Mouse (Mus musculus): Measurements from ENCODE around the gene Klk9. TPM values are rescaled to one million over a fixed set of nuclear protein-coding genes. Genes with fewer than 3 reads are reported as not detected.

Klk9 gene
- not detected in 2 replicates for polyA plus RNA-seq (2014; fragmentation: Nextera tagmentation; extraction: Ambion mirVana)

DNA sequence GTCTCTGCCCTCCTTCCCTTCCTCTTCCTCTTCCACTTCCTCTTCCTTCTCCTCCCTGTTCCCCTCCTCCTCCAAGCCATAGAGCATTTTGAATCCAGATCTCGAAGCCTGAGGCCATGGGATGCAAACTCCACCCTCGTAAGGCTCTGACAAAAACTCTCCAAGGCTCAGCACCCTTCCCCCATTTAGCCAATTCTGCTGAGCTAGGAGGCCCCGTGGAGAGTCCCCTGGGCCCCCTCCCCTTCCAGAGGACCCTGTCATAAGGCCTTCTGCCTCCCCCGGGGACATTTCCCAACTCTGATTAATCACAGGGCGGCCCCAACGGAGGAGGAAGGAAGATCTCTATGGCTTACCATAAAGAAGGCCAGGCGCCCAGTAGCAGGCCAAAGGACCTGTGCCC, at the start of gene Klk9:
Klk9 (plus strand) TSS at position 301 of the 400 bp plus-strand sequence.
- H3K9me3 ChIP-seq (replicated peaks; ENCODE audit: control insufficient read depth, low read length): no peaks in the 10 kb centered on the region
- H3K27me3 ChIP-seq (ENCODE audit: control insufficient read depth, insufficient read depth, low read length): peaks cover 6% of the 10 kb centered on the region; the same call in 1 of the 2 replicates
- WGBS: 81% methylated on average over 7 of the region's 7 CpGs

DNA sequence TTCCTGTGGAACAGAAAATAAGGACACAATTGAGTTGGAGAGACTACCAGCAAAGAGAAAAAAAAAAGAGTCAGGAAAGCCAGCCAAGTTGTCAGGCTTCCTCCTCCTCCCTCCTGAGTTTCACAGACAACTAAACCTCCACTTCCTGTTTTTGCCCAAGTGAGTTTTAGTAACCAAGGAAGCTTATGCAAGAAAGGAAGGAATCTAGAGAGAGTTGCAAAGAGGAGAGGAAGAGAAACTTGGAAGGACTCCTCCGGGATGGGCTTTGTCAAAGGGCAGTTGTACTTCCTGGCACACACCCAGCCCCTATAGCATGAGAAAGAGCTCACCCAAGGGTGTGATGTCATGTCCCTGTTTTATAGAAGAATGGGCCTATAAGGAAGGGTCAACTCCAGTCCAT, 43.9 kb upstream of the Klk9 start:
- no peaks in the 10 kb centered on the region for H3K4me1 ChIP-seq (ENCODE audit: control insufficient read depth, insufficient read depth, low read length)
- no peak overlapping the region for H3K9ac ChIP-seq (replicated peaks; ENCODE audit: low read length)
- no peak for DNase-seq (ENCODE audit: low spot score)
- H3K36me3 ChIP-seq (replicated peaks; ENCODE audit: control insufficient read depth, insufficient read depth, low read depth, low read length): no peaks in the 10 kb centered on the region
- no peak overlapping the region for H3K27ac ChIP-seq (replicated peaks; ENCODE audit: low read depth, low read length)
- 73% methylated on average over 1 of the region's 1 CpGs for WGBS
- no peak for ATAC-seq (replicated peaks; ENCODE audit: insufficient number of reproducible peaks, low FRiP score, low TSS enrichment, low read depth)
- no peaks in the 10 kb centered on the region for H3K9me3 ChIP-seq (replicated peaks; ENCODE audit: control insufficient read depth, low read length)
- no peaks in the 10 kb centered on the region for H3K27me3 ChIP-seq (ENCODE audit: control insufficient read depth, insufficient read depth, low read length)
- H3K4me3 ChIP-seq (ENCODE audit: low read depth, low read length): no peak overlapping the region
- no peak overlapping the region for H3K4me2 ChIP-seq (ENCODE audit: low read depth, low read length)

More for the DNA sequence above, at the start of gene Klk9:
- no peaks in the 10 kb centered on the region for H3K36me3 ChIP-seq (replicated peaks; ENCODE audit: control insufficient read depth, insufficient read depth, low read depth, low read length)
- ATAC-seq (replicated peaks; ENCODE audit: insufficient number of reproducible peaks, low FRiP score, low TSS enrichment, low read depth): no peak
- no peaks in the 10 kb centered on the region for H3K4me1 ChIP-seq (ENCODE audit: control insufficient read depth, insufficient read depth, low read length)
- no peak within 1 kb of the TSS for H3K9ac ChIP-seq (replicated peaks; ENCODE audit: low read length)
- no peak within 1 kb of the TSS for H3K4me3 ChIP-seq (ENCODE audit: low read depth, low read length)
- no peak within 1 kb of the TSS for H3K4me2 ChIP-seq (ENCODE audit: low read depth, low read length)
- no peak within 1 kb of the TSS for H3K27ac ChIP-seq (replicated peaks; ENCODE audit: low read depth, low read length)
- DNase-seq (ENCODE audit: low spot score): no peak

GRCm38 (mm10) chr7:43752806-43753205, 38.9 kb upstream of the Klk9 start:
- Histone ChIP-seq H3K27me3 (ENCODE audit: control insufficient read depth, insufficient read depth, low read length) (no peaks in the 10 kb centered on the region), H3K4me2 (ENCODE audit: low read depth, low read length) (no peak overlapping the region), H3K4me3 (ENCODE audit: low read depth, low read length) (no peak overlapping the region), H3K9ac (replicated peaks; ENCODE audit: low read length) (no peak overlapping the region), H3K4me1 (ENCODE audit: control insufficient read depth, insufficient read depth, low read length) (no peaks in the 10 kb centered on the region), H3K36me3 (replicated peaks; ENCODE audit: control insufficient read depth, insufficient read depth, low read depth, low read length) (no peaks in the 10 kb centered on the region), H3K27ac (replicated peaks; ENCODE audit: low read depth, low read length) (no peak overlapping the region), H3K9me3 (replicated peaks; ENCODE audit: control insufficient read depth, low read length) (no peaks in the 10 kb centered on the region)
- DNase-seq (ENCODE audit: low spot score) (no peak), ATAC-seq (replicated peaks; ENCODE audit: insufficient number of reproducible peaks, low FRiP score, low TSS enrichment, low read depth) (no peak)
- WGBS: 88% methylated on average over 2 of the region's 2 CpGs

DNA sequence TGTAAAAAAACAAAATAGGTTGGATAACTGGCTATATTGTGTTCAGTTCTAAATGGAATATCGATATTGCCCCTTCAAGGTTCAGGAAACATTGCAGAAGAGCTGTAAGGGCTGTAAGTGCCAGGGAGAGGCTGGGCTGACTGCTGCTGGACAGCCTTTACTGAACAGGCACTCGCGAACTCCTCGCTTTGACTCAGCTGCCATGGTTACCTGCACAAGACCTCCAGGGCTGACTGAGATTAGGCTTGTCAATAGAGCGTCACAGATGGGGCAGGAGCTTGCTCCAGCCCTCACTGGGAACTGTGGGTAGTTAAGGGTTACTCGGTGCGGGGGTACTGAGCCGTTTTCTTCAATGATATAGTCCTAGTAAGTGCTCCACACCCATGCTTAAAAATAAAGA, 25.2 kb upstream of the Klk9 start:
- Histone ChIP-seq H3K27me3 (ENCODE audit: control insufficient read depth, insufficient read depth, low read length) (no peaks in the 10 kb centered on the region), H3K4me3 (ENCODE audit: low read depth, low read length) (no peak overlapping the region), H3K27ac (replicated peaks; ENCODE audit: low read depth, low read length) (no peak overlapping the region), H3K36me3 (replicated peaks; ENCODE audit: control insufficient read depth, insufficient read depth, low read depth, low read length) (no peaks in the 10 kb centered on the region), H3K4me2 (ENCODE audit: low read depth, low read length) (no peak overlapping the region), H3K4me1 (ENCODE audit: control insufficient read depth, insufficient read depth, low read length) (no peaks in the 10 kb centered on the region), H3K9ac (replicated peaks; ENCODE audit: low read length) (no peak overlapping the region), H3K9me3 (replicated peaks; ENCODE audit: control insufficient read depth, low read length) (no peaks in the 10 kb centered on the region)
- ATAC-seq (replicated peaks; ENCODE audit: insufficient number of reproducible peaks, low FRiP score, low TSS enrichment, low read depth): no peak
- 49% methylated on average over 8 of the region's 8 CpGs for WGBS
- no peak for DNase-seq (ENCODE audit: low spot score)

GRCm38 (mm10) chr7:43768597-43768996, 23.1 kb upstream of the Klk9 start, which contains the start of gene Klk12:
Gene Klk12 (plus strand): TSS chr7:43768897.
- H3K36me3 ChIP-seq (replicated peaks; ENCODE audit: control insufficient read depth, insufficient read depth, low read depth, low read length): no peaks in the 10 kb centered on the region
- ATAC-seq (replicated peaks; ENCODE audit: insufficient number of reproducible peaks, low FRiP score, low TSS enrichment, low read depth) (no peak), DNase-seq (ENCODE audit: low spot score) (no peak)
- H3K9ac ChIP-seq (replicated peaks; ENCODE audit: low read length): no peak within 1 kb of the TSS
- no peak within 1 kb of the TSS for H3K4me3 ChIP-seq (ENCODE audit: low read depth, low read length)
- WGBS: 86% methylated on average over 4 of the region's 4 CpGs
- H3K27ac ChIP-seq (replicated peaks; ENCODE audit: low read depth, low read length): no peak within 1 kb of the TSS
- no peaks in the 10 kb centered on the region for H3K4me1 ChIP-seq (ENCODE audit: control insufficient read depth, insufficient read depth, low read length)
- no peaks in the 10 kb centered on the region for H3K9me3 ChIP-seq (replicated peaks; ENCODE audit: control insufficient read depth, low read length)
- H3K27me3 ChIP-seq (ENCODE audit: control insufficient read depth, insufficient read depth, low read length): no peaks in the 10 kb centered on the region
- no peak within 1 kb of the TSS for H3K4me2 ChIP-seq (ENCODE audit: low read depth, low read length)

DNA sequence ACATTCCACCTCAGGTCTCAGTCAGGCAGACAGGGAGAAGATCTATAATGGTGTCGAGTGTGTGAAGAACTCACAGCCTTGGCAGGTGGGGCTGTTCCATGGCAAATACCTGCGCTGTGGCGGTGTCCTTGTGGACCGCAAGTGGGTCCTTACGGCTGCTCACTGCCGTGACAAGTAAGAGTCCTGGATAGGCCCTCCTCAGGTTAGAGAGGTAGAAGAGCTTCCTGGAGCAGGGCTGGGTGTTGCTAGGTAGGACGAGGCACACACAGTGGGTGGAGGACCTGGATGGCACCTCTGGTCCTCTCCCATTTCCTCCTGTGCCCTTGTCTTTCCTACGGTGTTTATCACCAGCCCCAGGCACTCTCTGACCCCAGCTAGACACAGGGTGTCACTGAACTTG, 22.1 kb upstream of the Klk9 start:
- WGBS: 88% methylated on average over 8 of the region's 8 CpGs
- no peak overlapping the region for H3K9ac ChIP-seq (replicated peaks; ENCODE audit: low read length)
- no peak overlapping the region for H3K4me2 ChIP-seq (ENCODE audit: low read depth, low read length)
- DNase-seq (ENCODE audit: low spot score) (no peak), ATAC-seq (replicated peaks; ENCODE audit: insufficient number of reproducible peaks, low FRiP score, low TSS enrichment, low read depth) (no peak; the same call in 1 of the 2 replicates)
- no peaks in the 10 kb centered on the region for H3K4me1 ChIP-seq (ENCODE audit: control insufficient read depth, insufficient read depth, low read length)
- H3K27ac ChIP-seq (replicated peaks; ENCODE audit: low read depth, low read length): no peak overlapping the region
- no peak overlapping the region for H3K4me3 ChIP-seq (ENCODE audit: low read depth, low read length)
- no peaks in the 10 kb centered on the region for H3K36me3 ChIP-seq (replicated peaks; ENCODE audit: control insufficient read depth, insufficient read depth, low read depth, low read length)
- no peaks in the 10 kb centered on the region for H3K9me3 ChIP-seq (replicated peaks; ENCODE audit: control insufficient read depth, low read length)
- no peaks in the 10 kb centered on the region for H3K27me3 ChIP-seq (ENCODE audit: control insufficient read depth, insufficient read depth, low read length)

- Histone ChIP-seq H3K9me3 (replicated peaks; ENCODE audit: control insufficient read depth, low read length) (no peaks in the 10 kb centered on the region), H3K36me3 (replicated peaks; ENCODE audit: control insufficient read depth, insufficient read depth, low read depth, low read length) (no peaks in the 10 kb centered on the region), H3K9ac (replicated peaks; ENCODE audit: low read length) (no peak overlapping the region), H3K4me2 (ENCODE audit: low read depth, low read length) (no peak overlapping the region), H3K27ac (replicated peaks; ENCODE audit: low read depth, low read length) (no peak overlapping the region), H3K4me1 (ENCODE audit: control insufficient read depth, insufficient read depth, low read length) (no peaks in the 10 kb centered on the region), H3K27me3 (ENCODE audit: control insufficient read depth, insufficient read depth, low read length) (no peaks in the 10 kb centered on the region), H3K4me3 (ENCODE audit: low read depth, low read length) (no peak overlapping the region)
- WGBS: 94% methylated on average over 10 of the region's 10 CpGs
- ATAC-seq (replicated peaks; ENCODE audit: insufficient number of reproducible peaks, low FRiP score, low TSS enrichment, low read depth) (no peak), DNase-seq (ENCODE audit: low spot score) (no peak)
Measured at GRCm38 (mm10) chr7:43770701-43771100, 21.0 kb upstream of the Klk9 start.

DNA sequence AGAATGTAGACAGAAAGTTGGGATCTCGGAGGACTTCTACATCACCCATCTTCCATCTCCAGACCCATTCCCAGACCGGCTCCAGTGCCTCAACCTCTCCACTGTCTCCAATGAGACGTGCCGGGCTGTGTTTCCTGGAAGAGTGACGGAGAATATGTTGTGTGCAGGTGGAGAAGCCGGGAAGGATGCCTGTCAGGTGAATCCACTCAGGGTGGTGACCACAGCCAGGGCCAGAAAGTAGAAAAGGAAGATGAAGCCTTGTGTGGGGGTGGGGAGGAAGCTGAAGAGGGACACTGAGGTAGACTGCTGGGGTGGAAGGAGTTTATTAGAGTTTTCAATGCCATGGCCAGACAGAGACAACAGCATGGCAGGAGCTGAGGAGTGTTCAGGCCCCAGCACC, 19.8 kb upstream of the Klk9 start:
- H3K4me1 ChIP-seq (ENCODE audit: control insufficient read depth, insufficient read depth, low read length): no peaks in the 10 kb centered on the region
- H3K27me3 ChIP-seq (ENCODE audit: control insufficient read depth, insufficient read depth, low read length): no peaks in the 10 kb centered on the region
- no peaks in the 10 kb centered on the region for H3K9me3 ChIP-seq (replicated peaks; ENCODE audit: control insufficient read depth, low read length)
- DNase-seq (ENCODE audit: low spot score) (no peak), ATAC-seq (replicated peaks; ENCODE audit: insufficient number of reproducible peaks, low FRiP score, low TSS enrichment, low read depth) (no peak)
- H3K36me3 ChIP-seq (replicated peaks; ENCODE audit: control insufficient read depth, insufficient read depth, low read depth, low read length): no peaks in the 10 kb centered on the region
- WGBS: 93% methylated on average over 6 of the region's 6 CpGs
- H3K9ac ChIP-seq (replicated peaks; ENCODE audit: low read length): no peak overlapping the region
- no peak overlapping the region for H3K4me2 ChIP-seq (ENCODE audit: low read depth, low read length)
- no peak overlapping the region for H3K4me3 ChIP-seq (ENCODE audit: low read depth, low read length)
- H3K27ac ChIP-seq (replicated peaks; ENCODE audit: low read depth, low read length): no peak overlapping the region

Measured in embryonic facial prominence, embryonic 11.5 days (tissue).